Mouse (Mus musculus): Measurements from ENCODE around the gene Usp37. TPM values are rescaled to one million over a fixed set of nuclear protein-coding genes. Genes with fewer than 3 reads are reported as not detected.

Usp37 gene
- polyA plus RNA-seq (2015; fragmentation: Nextera tagmentation; extraction: Ambion mirVana) = 20.3 and 20.9 TPM in 2 replicates

DNA sequence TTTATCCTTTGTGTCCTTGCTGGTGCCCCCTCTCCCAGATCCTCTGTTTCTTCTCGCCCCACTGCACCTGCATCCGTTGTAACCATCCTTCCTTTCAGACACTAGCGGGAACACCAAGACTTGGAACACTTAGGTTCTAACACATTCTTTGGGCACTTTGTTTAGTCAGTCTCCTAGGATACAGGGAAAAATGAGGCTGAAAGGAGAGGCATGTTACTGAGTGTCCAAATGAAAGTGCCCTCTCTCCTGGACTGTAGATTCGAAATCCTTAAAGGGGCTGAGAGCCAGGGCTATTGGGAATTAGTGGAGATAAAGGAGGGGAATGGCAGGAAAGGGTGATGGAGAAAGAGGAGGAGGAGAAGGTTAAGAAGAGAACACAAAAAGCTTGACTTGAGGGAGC, at the start of gene Usp37:
Gene Usp37, minus strand, starts transcription at position 101 of the 400 bp plus-strand sequence.
- Histone ChIP-seq H3K9ac (ENCODE audit: low read depth, low read length) (no peak within 1 kb of the TSS), H3K9me3 (ENCODE audit: control insufficient read depth, low read length) (no peaks in the 10 kb centered on the region), H3K4me2 (ENCODE audit: low read depth, low read length) (no peak within 1 kb of the TSS), H3K27me3 (replicated peaks; ENCODE audit: control insufficient read depth, insufficient read depth, low read length) (0 out of 2 replicates have a peak, but pooled peaks cover 2% of the 10 kb centered on the region), H3K36me3 (ENCODE audit: control insufficient read depth, insufficient read depth, low read length) (no peaks in the 10 kb centered on the region), H3K4me1 (ENCODE audit: control insufficient read depth, insufficient read depth, low read length) (no peaks in the 10 kb centered on the region), H3K27ac (ENCODE audit: low read length) (no peak within 1 kb of the TSS), H3K4me3 (ENCODE audit: low read length) (no peak within 1 kb of the TSS)
- ATAC-seq = no peak
- 80% methylated on average over 4 of the region's 4 CpGs for WGBS

DNA sequence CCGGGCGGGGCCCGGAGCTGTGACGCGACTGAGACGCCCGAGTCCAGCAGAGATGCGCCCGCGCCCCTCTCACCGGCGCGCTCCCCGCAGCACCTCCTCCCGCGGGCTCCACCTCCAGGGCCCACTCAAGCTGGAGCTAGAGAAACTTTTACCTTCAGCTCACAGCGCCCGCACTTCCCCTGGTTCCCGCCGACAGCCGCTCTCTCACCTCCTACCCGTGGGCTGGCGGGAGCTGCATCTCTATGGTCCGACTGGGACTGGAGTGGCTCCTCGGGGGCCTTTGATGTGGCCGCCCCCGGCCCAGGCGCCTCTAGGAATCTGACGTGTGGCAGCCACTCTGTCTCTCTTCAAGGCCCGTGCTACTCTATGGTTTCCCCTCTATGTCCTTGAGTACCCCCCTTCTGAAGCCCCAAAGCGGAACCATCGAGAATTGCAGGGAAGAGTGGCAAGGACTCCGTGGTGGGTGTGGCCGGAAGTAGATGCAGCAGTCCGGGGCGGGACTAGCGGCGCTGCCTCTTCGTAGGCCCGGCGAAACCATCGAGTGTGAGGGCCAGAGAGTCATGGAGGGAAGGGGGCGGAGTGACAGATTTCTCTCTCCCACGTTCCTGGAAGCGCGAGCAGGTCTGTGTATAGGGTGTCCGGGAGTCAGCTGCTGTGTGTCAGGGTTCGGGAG, 43.8 kb upstream of the Usp37 start, which contains the start of the genes Zfp142 and Bcs1l:
Gene Zfp142, minus strand, starts transcription at position 474 of the 673 bp plus-strand sequence.
Gene Bcs1l, plus strand, starts transcription at position 517 of the 673 bp plus-strand sequence.
- H3K4me1 ChIP-seq (ENCODE audit: control insufficient read depth, insufficient read depth, low read length) = peaks cover 15% of the 10 kb centered on the region
- ATAC-seq = peak; percentile 99
- H3K9ac ChIP-seq (ENCODE audit: low read depth, low read length) = peak within 1 kb of the TSS; percentile 81
- H3K36me3 ChIP-seq (ENCODE audit: control insufficient read depth, insufficient read depth, low read length) = no peaks in the 10 kb centered on the region; the same call in 1 of the 2 replicates
- peak within 1 kb of the TSS; percentile 78 for H3K4me2 ChIP-seq (ENCODE audit: low read depth, low read length)
- no peaks in the 10 kb centered on the region for H3K9me3 ChIP-seq (ENCODE audit: control insufficient read depth, low read length)
- no peaks in the 10 kb centered on the region for H3K27me3 ChIP-seq (replicated peaks; ENCODE audit: control insufficient read depth, insufficient read depth, low read length)
- peak within 1 kb of the TSS; percentile 87 for H3K4me3 ChIP-seq (ENCODE audit: low read length)
- WGBS = under 1% methylated on average over 48 of the region's 48 CpGs
- peak within 1 kb of the TSS; percentile 83 for H3K27ac ChIP-seq (ENCODE audit: low read length)

DNA sequence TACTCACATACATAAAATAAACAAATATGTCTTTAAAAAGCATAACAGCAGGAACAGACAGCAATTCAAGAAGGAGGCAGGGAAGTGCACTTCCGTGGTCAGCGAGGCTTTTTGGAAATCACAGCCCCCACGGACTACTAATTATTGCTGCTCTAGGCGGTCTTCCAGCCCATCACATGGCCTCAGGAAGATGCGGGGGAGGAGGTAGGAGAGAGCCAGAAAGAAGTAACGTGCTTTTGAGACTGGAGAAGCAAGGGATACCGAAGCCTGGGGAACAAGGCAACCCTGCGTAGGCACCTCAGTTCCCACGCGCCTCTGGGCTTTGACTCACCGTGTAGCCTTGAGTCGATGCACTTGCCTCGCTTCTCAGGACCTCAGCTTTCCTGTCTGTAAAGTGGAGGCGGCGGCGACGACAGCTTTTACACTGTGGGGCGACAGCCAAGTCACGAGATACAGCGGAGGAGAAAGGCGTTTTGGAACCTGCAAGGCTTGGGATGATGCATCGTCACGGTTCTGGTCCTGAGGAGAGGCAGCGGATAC, 43.2 kb upstream of the Usp37 start:
- peak overlapping the region; percentile 87 for H3K4me3 ChIP-seq (ENCODE audit: low read length)
- 0% methylated on average over 24 of the region's 24 CpGs for WGBS
- H3K4me2 ChIP-seq (ENCODE audit: low read depth, low read length) = peak overlapping the region; percentile 78
- peaks cover 15% of the 10 kb centered on the region for H3K4me1 ChIP-seq (ENCODE audit: control insufficient read depth, insufficient read depth, low read length)
- H3K9me3 ChIP-seq (ENCODE audit: control insufficient read depth, low read length) = no peaks in the 10 kb centered on the region
- H3K36me3 ChIP-seq (ENCODE audit: control insufficient read depth, insufficient read depth, low read length) = no peaks in the 10 kb centered on the region; the same call in 1 of the 2 replicates
- no peak; the same call in 1 of the 2 replicates for ATAC-seq
- H3K9ac ChIP-seq (ENCODE audit: low read depth, low read length) = peak overlapping the region; percentile 81
- peak overlapping the region; percentile 83 for H3K27ac ChIP-seq (ENCODE audit: low read length)
- no peaks in the 10 kb centered on the region for H3K27me3 ChIP-seq (replicated peaks; ENCODE audit: control insufficient read depth, insufficient read depth, low read length)

DNA sequence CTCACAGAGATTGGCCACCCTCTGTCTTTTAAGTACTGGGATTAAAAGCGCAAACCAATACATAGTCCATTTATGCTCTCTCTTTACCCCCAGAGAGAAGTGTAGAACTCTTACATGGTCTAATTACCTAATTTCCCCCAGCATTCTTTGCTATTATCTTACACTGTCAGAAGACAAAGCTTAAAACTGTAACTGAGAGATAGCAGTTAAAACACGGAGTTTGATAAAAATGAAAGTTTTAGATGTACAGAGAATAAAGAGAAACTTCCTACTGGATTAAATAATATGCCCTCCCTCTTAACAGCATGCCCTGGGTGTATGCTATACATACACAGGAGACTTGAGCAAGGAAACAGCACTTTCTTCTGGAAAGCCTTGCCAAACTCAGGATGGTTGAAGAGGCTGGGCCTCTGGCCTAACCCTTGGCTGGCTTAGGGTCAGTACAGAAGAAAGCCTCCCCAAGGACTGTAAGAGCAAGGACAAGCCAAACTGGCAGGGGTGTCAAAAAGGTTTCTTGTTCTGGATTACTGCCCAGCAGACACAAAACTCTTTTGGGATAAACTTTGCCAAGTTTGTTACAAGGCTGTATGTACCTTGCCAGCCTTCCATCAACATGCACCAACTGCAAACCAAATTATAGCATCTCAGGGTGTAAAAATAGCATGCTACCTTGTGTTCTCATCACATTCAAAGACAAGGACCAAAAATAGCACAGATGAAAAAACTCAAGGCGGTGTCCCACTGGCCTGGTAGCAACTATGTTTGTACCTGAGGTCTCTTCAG, 40.7 kb upstream of the Usp37 start:
- no peak overlapping the region for H3K27ac ChIP-seq (ENCODE audit: low read length)
- H3K4me2 ChIP-seq (ENCODE audit: low read depth, low read length) = no peak overlapping the region
- peaks cover under 1% of the 10 kb centered on the region; the same call in 1 of the 2 replicates for H3K36me3 ChIP-seq (ENCODE audit: control insufficient read depth, insufficient read depth, low read length)
- peaks cover 15% of the 10 kb centered on the region for H3K4me1 ChIP-seq (ENCODE audit: control insufficient read depth, insufficient read depth, low read length)
- WGBS = 94% methylated on average over 3 of the region's 3 CpGs
- no peak overlapping the region for H3K9ac ChIP-seq (ENCODE audit: low read depth, low read length)
- no peaks in the 10 kb centered on the region for H3K27me3 ChIP-seq (replicated peaks; ENCODE audit: control insufficient read depth, insufficient read depth, low read length)
- H3K4me3 ChIP-seq (ENCODE audit: low read length) = no peak overlapping the region
- ATAC-seq = no peak
- no peaks in the 10 kb centered on the region for H3K9me3 ChIP-seq (ENCODE audit: control insufficient read depth, low read length)

DNA sequence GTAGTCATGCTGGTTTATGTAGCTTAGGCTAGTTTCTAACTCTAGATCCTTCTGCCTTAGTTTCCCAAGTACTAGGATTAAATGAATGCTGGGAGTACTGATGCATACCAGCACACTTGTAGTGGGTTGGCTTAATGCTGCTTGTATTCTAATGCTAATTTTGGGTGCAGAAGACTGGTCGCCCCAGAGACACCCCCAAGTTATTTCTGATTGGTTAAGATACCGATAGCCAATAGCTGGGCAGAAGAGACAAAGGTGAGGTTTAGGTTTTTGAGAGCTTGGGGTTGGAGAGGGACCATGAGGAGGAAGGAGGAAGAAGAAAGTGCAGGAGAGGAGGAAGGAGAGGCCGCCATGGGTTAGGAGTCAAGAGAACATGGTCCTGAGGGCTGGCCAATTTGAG, 38.5 kb upstream of the Usp37 start:
- H3K36me3 ChIP-seq (ENCODE audit: control insufficient read depth, insufficient read depth, low read length) = peaks cover 11% of the 10 kb centered on the region
- no peak overlapping the region for H3K27ac ChIP-seq (ENCODE audit: low read length)
- no peak overlapping the region for H3K4me2 ChIP-seq (ENCODE audit: low read depth, low read length)
- WGBS = 83% methylated on average over 3 of the region's 3 CpGs
- H3K9ac ChIP-seq (ENCODE audit: low read depth, low read length) = no peak overlapping the region
- no peak for ATAC-seq
- no peak overlapping the region for H3K4me3 ChIP-seq (ENCODE audit: low read length)
- H3K27me3 ChIP-seq (replicated peaks; ENCODE audit: control insufficient read depth, insufficient read depth, low read length) = no peaks in the 10 kb centered on the region
- H3K4me1 ChIP-seq (ENCODE audit: control insufficient read depth, insufficient read depth, low read length) = peaks cover 6% of the 10 kb centered on the region
- no peaks in the 10 kb centered on the region for H3K9me3 ChIP-seq (ENCODE audit: control insufficient read depth, low read length)

DNA sequence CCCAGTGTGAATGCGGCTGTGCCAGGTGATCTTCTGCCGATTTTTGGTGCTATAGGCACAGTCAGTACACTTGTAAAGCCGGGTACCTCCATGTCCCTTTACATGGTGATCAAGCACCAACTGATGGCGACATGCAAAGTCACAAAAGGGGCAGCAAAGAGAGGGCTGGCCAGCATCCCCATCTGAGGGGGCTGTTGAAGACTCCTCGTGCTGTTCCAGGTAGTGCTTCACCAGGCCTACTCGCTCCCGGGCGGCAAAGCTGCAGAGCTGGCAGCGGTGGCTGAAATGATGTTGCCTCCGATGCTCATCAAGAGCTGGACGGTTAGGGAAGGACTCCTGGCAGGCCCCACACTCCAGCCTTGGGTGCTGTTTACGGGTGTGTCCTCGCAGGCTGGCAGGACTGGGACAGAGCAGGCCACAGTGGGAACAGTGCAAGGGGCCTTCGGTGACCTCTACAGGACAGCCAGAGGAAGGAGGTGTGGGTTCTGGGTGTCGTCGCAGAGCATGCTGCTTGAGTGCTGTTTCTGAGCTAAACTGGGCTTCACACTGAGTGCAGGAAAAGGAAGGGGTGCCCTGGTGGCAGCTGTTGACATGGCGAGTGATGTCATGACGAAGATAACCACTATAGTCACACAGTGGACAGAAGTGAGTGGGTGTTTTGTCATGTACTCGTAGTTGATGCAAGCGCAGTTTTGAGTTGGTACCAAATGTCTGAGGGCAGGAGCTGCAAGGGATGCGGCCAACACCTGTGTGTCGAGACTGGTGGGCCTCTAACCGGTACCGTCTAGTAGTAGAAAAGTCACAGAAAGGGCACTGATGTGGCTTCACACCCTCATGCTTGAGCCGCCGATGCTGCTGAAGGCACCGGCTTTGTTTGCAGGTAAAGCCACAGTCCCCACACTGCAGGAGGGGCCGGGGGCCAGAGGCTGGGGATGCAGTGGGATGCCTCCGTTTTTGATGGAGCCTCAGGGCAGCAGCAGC, 25.9 kb upstream of the Usp37 start:
- WGBS = 94% methylated on average over 29 of the region's 29 CpGs
- Histone ChIP-seq H3K4me1 (ENCODE audit: control insufficient read depth, insufficient read depth, low read length) (no peaks in the 10 kb centered on the region), H3K36me3 (ENCODE audit: control insufficient read depth, insufficient read depth, low read length) (peaks cover 30% of the 10 kb centered on the region), H3K9ac (ENCODE audit: low read depth, low read length) (no peak overlapping the region), H3K4me3 (ENCODE audit: low read length) (no peak overlapping the region), H3K27ac (ENCODE audit: low read length) (no peak overlapping the region), H3K27me3 (replicated peaks; ENCODE audit: control insufficient read depth, insufficient read depth, low read length) (no peaks in the 10 kb centered on the region), H3K9me3 (ENCODE audit: control insufficient read depth, low read length) (no peaks in the 10 kb centered on the region), H3K4me2 (ENCODE audit: low read depth, low read length) (no peak overlapping the region)
- ATAC-seq = no peak

DNA sequence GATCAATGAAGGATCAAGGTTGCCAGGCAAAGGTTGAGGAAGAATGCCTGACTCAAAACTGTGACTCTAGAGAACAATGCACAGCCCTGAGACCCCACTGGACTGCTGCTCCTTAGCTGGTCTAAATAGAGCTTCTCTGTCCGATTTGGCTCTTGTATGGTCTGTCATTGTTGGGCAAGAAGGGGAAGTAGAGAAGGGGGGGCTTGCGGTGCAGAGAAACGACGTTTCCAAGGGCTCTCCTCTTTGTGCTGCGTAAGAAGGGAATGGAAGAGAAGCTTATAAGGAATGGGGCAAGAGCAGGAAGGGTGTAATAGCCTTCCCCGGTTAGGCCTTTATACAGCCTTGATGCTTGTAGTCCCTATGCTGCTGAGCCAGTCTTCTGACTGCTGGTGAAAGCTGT, 21.8 kb upstream of the Usp37 start:
- Histone ChIP-seq H3K9ac (ENCODE audit: low read depth, low read length) (no peak overlapping the region), H3K27ac (ENCODE audit: low read length) (no peak overlapping the region), H3K9me3 (ENCODE audit: control insufficient read depth, low read length) (no peaks in the 10 kb centered on the region), H3K4me3 (ENCODE audit: low read length) (no peak overlapping the region), H3K36me3 (ENCODE audit: control insufficient read depth, insufficient read depth, low read length) (peaks cover 25% of the 10 kb centered on the region), H3K4me1 (ENCODE audit: control insufficient read depth, insufficient read depth, low read length) (no peaks in the 10 kb centered on the region), H3K4me2 (ENCODE audit: low read depth, low read length) (no peak overlapping the region), H3K27me3 (replicated peaks; ENCODE audit: control insufficient read depth, insufficient read depth, low read length) (no peaks in the 10 kb centered on the region)
- 90% methylated on average over 6 of the region's 6 CpGs for WGBS
- ATAC-seq = no peak

DNA sequence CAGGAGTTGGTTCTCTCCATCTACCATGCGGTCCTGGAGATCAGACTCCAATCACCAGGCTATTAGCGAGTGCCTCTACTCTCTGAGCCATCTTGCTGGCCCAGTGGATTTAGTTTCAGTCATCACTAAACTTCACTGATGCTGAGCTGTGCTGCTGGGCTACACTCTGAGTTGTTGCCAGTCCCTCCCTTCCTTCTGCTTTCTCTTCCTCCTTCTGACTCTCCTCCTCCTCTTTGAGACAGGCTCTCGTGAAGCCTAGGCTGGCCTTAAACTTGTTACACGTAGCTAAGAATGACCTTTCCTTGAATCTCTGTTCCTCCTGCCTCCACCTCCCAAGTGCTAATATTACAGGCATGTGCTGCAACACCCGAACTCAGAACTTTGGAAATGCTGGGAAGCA, 15.0 kb upstream of the Usp37 start:
- no peak for ATAC-seq

More for the DNA sequence above, 15.0 kb upstream of the Usp37 start:
- H3K27ac ChIP-seq (ENCODE audit: low read length) = no peak overlapping the region
- no peaks in the 10 kb centered on the region for H3K4me1 ChIP-seq (ENCODE audit: control insufficient read depth, insufficient read depth, low read length)
- H3K36me3 ChIP-seq (ENCODE audit: control insufficient read depth, insufficient read depth, low read length) = no peaks in the 10 kb centered on the region
- 81% methylated on average over 5 of the region's 5 CpGs for WGBS
- H3K4me3 ChIP-seq (ENCODE audit: low read length) = no peak overlapping the region
- H3K27me3 ChIP-seq (replicated peaks; ENCODE audit: control insufficient read depth, insufficient read depth, low read length) = no peaks in the 10 kb centered on the region
- no peak overlapping the region for H3K9ac ChIP-seq (ENCODE audit: low read depth, low read length)
- no peaks in the 10 kb centered on the region for H3K9me3 ChIP-seq (ENCODE audit: control insufficient read depth, low read length)
- H3K4me2 ChIP-seq (ENCODE audit: low read depth, low read length) = no peak overlapping the region

Measured in intestine, embryonic 16.5 days (tissue).